Mouse (Mus musculus) retina, embryonic 14.5 days (tissue): ENCODE data around the gene Ccr10.
"Not testable (repeated sequence)": the region's sequence is repeated elsewhere in the genome, so short reads cannot be mapped to it uniquely, and the experiment has no call there.

Experiments
- DNase-seq: peaks from one replicate; pipeline ENCODE4 v3.0.0-alpha.2; 2015; ENCODE audit warnings: low spot score

Ccr10 gene

GRCm38 (mm10) chr11:101171721-101172433, 3.4 kb downstream of the Ccr10 start:
- DNase-seq = peak; percentile 86

DNA sequence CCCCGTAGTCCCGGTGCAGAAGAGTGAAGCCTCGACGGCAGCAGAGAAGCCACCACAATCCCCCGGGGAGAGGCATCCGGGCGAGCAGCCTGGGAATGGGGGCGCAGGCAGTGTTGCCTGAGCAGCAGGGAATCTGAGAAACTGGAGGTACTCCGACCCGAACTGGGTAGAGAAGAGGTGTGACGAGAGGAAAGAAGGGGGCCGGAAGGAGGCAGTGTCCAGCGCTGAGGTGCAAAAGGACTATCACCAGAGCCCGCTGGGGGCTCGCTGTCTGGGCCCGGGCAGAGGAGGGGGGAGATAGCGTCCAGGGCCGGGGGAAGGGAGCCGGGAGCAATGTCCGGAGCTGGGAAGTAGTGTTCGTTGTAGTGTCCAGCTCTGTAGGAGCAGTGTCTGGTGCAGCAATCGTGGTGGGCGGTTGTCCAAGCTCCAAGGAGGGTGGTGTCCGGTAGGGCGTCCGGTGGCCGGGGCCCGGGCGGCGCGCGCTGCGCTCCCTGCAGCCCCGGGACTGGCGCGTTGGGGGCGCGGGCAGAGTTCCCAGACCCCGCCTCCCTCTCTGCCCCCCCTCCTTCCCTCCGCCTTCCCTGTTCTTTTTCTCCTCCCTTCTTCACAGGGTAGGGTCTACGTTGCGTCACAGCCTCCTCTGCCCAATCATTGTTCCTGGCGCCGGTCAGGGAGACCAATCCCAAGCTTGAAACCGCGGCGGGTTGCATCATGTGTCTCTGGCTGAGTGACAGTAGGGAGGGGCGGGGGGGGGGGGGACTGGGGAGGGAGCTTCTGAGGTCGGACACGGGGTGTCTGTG, 4.2 kb downstream of the Ccr10 start, which contains the start of gene Plekhh3:
Gene Plekhh3, minus strand, starts transcription at position 541 of the 800 bp plus-strand sequence.
- peak; percentile 97 for DNase-seq

- peak; percentile 49 for DNase-seq
Measured at GRCm38 (mm10) chr11:101170354-101170810, 4.9 kb downstream of the Ccr10 start, which contains the start of gene Cntnap1. Cntnap1 (plus strand) TSS chr11:101170523.

- DNase-seq = no peak
Measured at GRCm38 (mm10) chr11:101169301-101170107, 5.7 kb downstream of the Ccr10 start.

GRCm38 (mm10) chr11:101168301-101168980, 6.8 kb downstream of the Ccr10 start:
- DNase-seq = no peak

- no peak for DNase-seq
Measured at GRCm38 (mm10) chr11:101167963-101168300, 7.3 kb downstream of the Ccr10 start.

GRCm38 (mm10) chr11:101167211-101167962, 7.9 kb downstream of the Ccr10 start:
- no peak for DNase-seq

- no peak for DNase-seq
Measured at GRCm38 (mm10) chr11:101166357-101166756, 8.9 kb downstream of the Ccr10 start.

DNA sequence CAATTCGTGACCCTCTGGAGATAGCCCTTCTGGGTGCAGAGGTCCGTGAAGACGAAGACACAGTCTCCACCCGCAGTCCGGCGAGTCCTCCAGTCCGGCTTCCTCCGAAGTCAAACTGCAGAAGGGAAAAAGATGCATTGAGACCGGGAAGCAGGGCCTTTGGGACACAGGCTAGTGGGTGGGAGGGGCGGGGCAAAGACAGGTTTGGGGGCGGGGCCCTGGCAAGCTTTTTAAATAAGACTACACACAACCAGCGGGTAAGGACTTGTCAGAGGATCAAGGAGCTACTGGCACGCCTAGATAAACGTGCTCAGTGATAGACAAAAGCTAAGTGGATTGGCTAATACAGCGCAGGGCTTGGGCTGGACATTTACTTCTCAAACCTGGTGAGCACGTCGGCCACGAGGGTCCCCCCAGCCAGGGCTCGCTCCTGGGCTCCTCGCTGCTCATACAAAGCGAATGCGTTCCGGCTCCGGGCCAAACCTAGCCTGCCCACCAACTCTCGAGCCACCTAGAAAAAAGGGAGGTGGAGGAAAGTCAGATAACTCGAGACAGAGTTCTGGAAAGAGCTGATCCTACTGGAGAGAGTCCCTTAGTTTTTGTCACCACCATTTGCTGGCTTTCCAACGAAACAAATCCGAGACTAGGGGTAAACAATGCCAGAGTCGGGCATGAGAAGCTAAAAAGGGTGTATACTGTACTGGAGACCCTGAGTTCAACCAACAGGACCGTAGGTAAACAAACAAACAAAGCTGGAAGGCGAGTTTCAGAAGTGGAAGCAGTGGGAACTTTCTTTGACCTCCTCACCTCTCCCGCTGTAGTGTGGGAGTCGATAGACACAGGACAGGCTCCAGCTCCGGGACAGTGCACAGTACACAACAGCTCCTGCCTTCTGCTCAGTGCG, 10.3 kb downstream of the Ccr10 start:
- DNase-seq = no peak

- DNase-seq = no peak
Measured at GRCm38 (mm10) chr11:101164351-101164665, 10.9 kb downstream of the Ccr10 start.

DNA sequence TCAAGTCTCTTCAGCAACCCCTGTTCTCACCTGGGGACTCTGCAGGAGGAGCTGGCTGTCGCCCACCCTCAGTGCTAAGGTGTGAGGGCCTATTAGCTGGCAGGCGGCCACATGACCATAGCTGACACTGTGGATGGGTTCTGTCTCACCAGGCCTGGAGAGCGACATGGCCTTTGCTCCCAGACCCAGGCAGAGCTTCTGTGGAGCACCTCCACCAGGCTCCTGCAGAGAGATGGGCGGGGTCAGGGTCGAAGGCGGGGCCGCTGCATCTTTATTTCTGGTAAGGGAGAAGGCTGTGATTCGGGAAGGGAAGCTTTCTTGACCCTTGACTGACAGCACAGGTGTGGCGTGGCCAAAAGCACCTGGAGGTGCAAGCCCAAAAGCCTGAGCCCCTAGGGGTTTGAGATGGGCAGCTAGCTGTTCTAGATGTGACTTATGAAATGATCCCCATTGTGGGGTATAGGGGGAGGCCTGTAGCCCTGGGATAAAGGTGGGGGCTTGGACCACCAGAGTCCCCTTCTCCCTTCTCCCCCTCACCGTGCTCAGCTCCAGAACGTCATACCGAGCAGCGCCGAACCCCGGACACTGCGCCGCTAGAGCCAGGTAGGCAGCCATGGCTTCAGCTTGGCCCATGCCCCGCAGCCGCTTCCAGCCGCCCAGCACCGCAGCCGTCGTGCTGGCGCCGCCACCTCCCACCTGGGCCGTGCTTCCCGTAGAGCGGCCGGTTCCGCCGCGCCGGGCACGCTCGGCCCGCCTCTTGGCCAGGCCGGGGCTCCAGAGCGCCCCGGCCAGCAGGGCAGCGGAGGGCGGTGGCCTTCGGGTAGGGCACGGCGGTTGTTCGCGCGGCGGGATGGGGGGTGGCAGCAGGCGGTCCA, 11.5 kb downstream of the Ccr10 start:
- no peak for DNase-seq

DNA sequence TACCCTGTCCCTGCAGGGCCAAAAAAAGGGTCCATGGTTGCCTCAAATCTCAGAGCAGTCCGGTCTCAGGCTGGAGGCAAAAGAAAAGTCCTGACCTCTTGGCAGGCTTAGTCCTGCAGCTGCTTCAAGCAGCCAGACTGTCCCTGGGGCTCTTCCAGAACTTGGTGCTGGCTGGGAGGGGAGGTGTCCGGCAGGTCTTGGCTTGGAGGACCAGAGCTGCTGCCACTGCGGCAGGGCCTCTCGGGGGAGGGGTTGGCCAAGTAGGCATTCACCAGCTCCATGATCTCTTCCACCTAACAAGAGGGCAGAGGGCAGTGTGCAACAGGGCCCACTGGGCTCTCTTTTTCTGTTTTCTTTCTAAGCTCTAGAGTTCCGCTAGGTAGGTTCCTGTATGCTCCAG, 12.5 kb downstream of the Ccr10 start:
- DNase-seq = no peak

- no peak for DNase-seq
Measured at GRCm38 (mm10) chr11:101162301-101162700, 12.9 kb downstream of the Ccr10 start.

DNA sequence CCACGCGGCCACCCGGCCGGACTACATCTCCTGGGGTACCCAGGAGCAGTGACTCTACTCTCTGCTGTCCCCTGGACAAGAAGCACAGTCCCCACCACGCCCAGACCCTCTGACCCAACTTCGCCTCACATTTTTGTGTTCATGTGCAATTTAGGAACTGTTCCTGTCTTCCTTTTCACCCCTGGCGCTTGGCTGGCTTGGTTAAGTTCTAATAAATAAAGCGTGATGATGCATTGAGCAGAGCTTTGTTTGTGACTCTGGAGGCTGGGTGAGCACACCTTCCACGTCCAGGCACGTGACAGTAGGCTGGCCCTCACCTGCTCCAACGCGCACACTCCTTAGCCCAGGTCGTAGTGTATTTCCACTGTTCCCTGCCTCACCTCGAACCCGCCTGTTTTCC, 13.7 kb downstream of the Ccr10 start:
- no peak for DNase-seq

- DNase-seq = not testable (repeated sequence)
Measured at GRCm38 (mm10) chr11:101160981-101161505, 14.2 kb downstream of the Ccr10 start.

GRCm38 (mm10) chr11:101160151-101160550, 15.1 kb downstream of the Ccr10 start:
- DNase-seq = not testable (repeated sequence)

DNA sequence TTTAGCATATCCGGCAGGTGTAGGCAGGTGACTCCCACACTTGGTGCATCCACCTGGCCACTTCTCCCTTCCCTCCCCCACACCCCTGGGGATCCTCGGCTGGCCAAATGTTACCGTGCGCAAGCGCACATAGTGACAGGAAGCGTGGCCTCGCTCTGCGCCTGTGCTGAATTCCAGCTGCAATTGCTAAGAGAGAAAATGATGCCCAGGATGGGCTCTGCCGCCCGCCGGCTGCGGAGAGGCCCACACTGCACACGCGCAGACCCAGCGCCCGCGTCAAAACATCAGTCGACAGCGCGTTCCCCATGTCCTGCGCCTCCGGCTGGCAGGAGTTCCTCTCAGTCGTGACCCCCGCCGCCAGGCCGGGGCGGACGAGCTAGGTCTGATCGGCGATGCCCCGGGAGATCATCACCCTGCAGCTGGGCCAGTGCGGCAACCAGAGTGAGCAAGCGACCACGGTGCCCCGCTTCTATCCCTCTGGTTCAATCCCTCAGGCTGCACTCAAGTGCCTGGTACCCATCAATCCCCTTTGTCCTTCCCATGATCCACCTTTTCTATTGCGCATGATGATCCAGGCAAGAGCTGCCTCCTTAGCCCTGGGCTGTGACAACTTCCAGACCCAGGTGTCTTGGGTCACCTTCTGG, 19.4 kb downstream of the Ccr10 start, which contains the start of gene Tubg2:
Gene Tubg2, plus strand, starts transcription at position 180 of the 644 bp plus-strand sequence.
- peak; percentile 80 for DNase-seq

- no peak for DNase-seq
Measured at GRCm38 (mm10) chr11:101155151-101155550, 20.1 kb downstream of the Ccr10 start.
